Mouse (Mus musculus): ENCODE measurements around the gene Tssc4. TPM values are rescaled to one million over a fixed set of nuclear protein-coding genes. Genes with fewer than 3 reads are reported as not detected.

Tssc4 gene
- total and polyA plus RNA-seq, 3 experiments = 44.1 to 55.1 (median 49.8) TPM

DNA sequence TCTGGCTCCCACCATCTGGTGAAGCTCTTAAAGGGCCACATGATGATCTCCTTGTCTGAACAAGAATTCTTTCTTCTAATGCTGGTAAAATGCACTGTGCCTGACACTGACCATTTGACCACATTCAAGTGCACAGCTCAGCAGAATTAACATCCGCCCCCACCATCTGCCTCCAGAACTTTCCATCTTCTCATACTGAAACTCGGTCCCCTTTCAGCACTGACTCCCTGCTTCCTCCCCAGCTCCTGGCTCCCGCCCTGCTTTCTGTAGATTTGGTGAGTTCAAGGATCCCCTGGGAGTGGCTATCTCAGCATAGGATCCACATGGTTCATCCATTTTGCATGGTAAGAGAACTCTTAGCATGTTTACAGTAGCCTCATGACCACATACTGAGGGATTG lies 48.3 kb upstream of the Tssc4 start (continued):
- TF ChIP-seq UBTF (IDR thresholded peaks at IDR 0.05; ENCODE audit: low read depth, low read length) (no peak), KAT2A (IDR thresholded peaks at IDR 0.05; ENCODE audit: insufficient replicate concordance, low read length) (no peak), TCF12 (IDR thresholded peaks at IDR 0.05; ENCODE audit: low read depth, low read length) (peak; percentile 86), NRF1 (IDR thresholded peaks at IDR 0.05; ENCODE audit: low read depth, low read length) (no peak), JUN (IDR thresholded peaks at IDR 0.05; ENCODE audit: insufficient read depth, low read depth, low read length) (peak; percentile 89), MYC (IDR thresholded peaks at IDR 0.05; ENCODE audit: low read depth, low read length) (peak; percentile 67)

- dilution Hi-C loops (cut with MboI; ENCODE audit: extremely low pct_ligation_motif_present, extremely low pct_unique_long_range_greater_than_20kb, low sequenced_read_pairs) = no loop called here
- peaks cover 30 to 73% of the 10 kb centered on the region in 2 experiments for H3K4me1 ChIP-seq (ENCODE audit: control insufficient read depth in 1 of 2, insufficient read depth in 2 of 2)
- in situ Hi-C loops (cut with MboI; ENCODE audit: low pct_ligation_motif_present, low pct_unique_long_range_greater_than_20kb, low sequenced_read_pairs) = loop anchor here (25.0 kb wide), 1 partner anchor 559 kb away; the partner anchor contains the start of gene Lsp1
- no peak for TF ChIP-seq GABPA (IDR thresholded peaks at IDR 0.05; ENCODE audit: insufficient replicate concordance, low read depth, low read length)
- TF ChIP-seq CHD1 (IDR thresholded peaks at IDR 0.05; ENCODE audit: low read depth, low read length) = no peak
- no peak for TF ChIP-seq E2F4 (IDR thresholded peaks at IDR 0.05; ENCODE audit: insufficient replicate concordance, low read depth, low read length)
- no peak for TF ChIP-seq SMC3 (IDR thresholded peaks at IDR 0.05; ENCODE audit: low read depth, low read length)
- TF ChIP-seq NELFE (IDR thresholded peaks at IDR 0.05; ENCODE audit: low read depth, low read length) = no peak
- TF ChIP-seq KAT2A (IDR thresholded peaks at IDR 0.05; ENCODE audit: insufficient replicate concordance, low read length) = no peak
- TF ChIP-seq POLR2A (IDR thresholded peaks at IDR 0.05; ENCODE audit: low read depth, low read length) = peak; percentile 40; the same call in 1 of the 2 replicates
- no peak for TF ChIP-seq MAZ (IDR thresholded peaks at IDR 0.05; ENCODE audit: low read depth, low read length)
- peak; percentile 60; the same call in 1 of the 2 replicates for TF ChIP-seq SIN3A (IDR thresholded peaks at IDR 0.05; ENCODE audit: low read length)
- TF ChIP-seq ZC3H11A (IDR thresholded peaks at IDR 0.05; ENCODE audit: low read depth, low read length) = no peak
- TF ChIP-seq MXI1 (IDR thresholded peaks at IDR 0.05; ENCODE audit: low read depth, low read length) = peak; percentile 38; the same call in 1 of the 2 replicates
- TF ChIP-seq USF2 (conservative IDR thresholded peaks at IDR 0.05; ENCODE audit: low read depth, low read length) = no peak
- TF ChIP-seq PAX5 (IDR thresholded peaks at IDR 0.05; ENCODE audit: low read length) = no peak
- TF ChIP-seq MYC (IDR thresholded peaks at IDR 0.05; ENCODE audit: low read depth, low read length) = peak; percentile 78
- no peak; the same call in 1 of the 2 replicates for TF ChIP-seq POLR2AphosphoS2 (IDR thresholded peaks at IDR 0.05; ENCODE audit: low read depth, low read length)
- TF ChIP-seq RAD21 (IDR thresholded peaks at IDR 0.05; ENCODE audit: low read depth, low read length) = no peak
- TF ChIP-seq USF1 (IDR thresholded peaks at IDR 0.05; ENCODE audit: low read depth, low read length) = no peak
- peak; percentile 34; the same call in 1 of the 2 replicates for TF ChIP-seq ELF1 (IDR thresholded peaks at IDR 0.05; ENCODE audit: low read depth, low read length)
- TF ChIP-seq RCOR1 (conservative IDR thresholded peaks at IDR 0.05; ENCODE audit: low read depth, low read length) = 0 out of 2 replicates have a peak, but pooled peaks have one; percentile 42
- TF ChIP-seq JUND (conservative IDR thresholded peaks at IDR 0.05; ENCODE audit: low read depth, low read length) = 0 out of 2 replicates have a peak, but pooled peaks have one; percentile 11
- no peak for TF ChIP-seq CTCF (conservative IDR thresholded peaks at IDR 0.05 in 1 of 2, IDR thresholded peaks at IDR 0.05 in 1 of 2; ENCODE audit: low read depth in 2 of 2, low read length in 2 of 2)
- TF ChIP-seq TCF12 (IDR thresholded peaks at IDR 0.05; ENCODE audit: low read depth, low read length) = 0 out of 2 replicates have a peak, but pooled peaks have one; percentile 14
- TF ChIP-seq TBP (conservative IDR thresholded peaks at IDR 0.05; ENCODE audit: low read depth, low read length) = peak; percentile 67; the same call in 1 of the 2 replicates
- peak; percentile 53 for TF ChIP-seq ETS1 (conservative IDR thresholded peaks at IDR 0.05; ENCODE audit: low read depth, low read length)
- TF ChIP-seq JUN (IDR thresholded peaks at IDR 0.05; ENCODE audit: insufficient read depth, low read depth, low read length) = 0 out of 2 replicates have a peak, but pooled peaks have one; percentile 9
- TF ChIP-seq UBTF (IDR thresholded peaks at IDR 0.05; ENCODE audit: low read depth, low read length) = no peak
- peak; percentile 23; the same call in 1 of the 2 replicates for TF ChIP-seq MAFK (IDR thresholded peaks at IDR 0.05; ENCODE audit: insufficient replicate concordance, low read length)
- TF ChIP-seq ZKSCAN1 (IDR thresholded peaks at IDR 0.05; ENCODE audit: borderline replicate concordance, low read depth, low read length) = no peak
- peak; percentile 72; the same call in 1 of the 2 replicates for TF ChIP-seq IRF4 (IDR thresholded peaks at IDR 0.05; ENCODE audit: low read depth, low read length)
- TF ChIP-seq NRF1 (IDR thresholded peaks at IDR 0.05; ENCODE audit: low read depth, low read length) = no peak
- no peak; the same call in 1 of the 2 replicates for TF ChIP-seq CHD2 (IDR thresholded peaks at IDR 0.05; ENCODE audit: low read length)
- peak; percentile 60; the same call in 1 of the 2 replicates for TF ChIP-seq MEF2A (IDR thresholded peaks at IDR 0.05; ENCODE audit: borderline replicate concordance, low read depth, low read length)
- TF ChIP-seq HCFC1 (IDR thresholded peaks at IDR 0.05; ENCODE audit: low read depth, low read length) = 0 out of 2 replicates have a peak, but pooled peaks have one; percentile 14
These were observed 47.5 kb upstream of the Tssc4 start for GRCm38 (mm10) chr7:143021356-143022164.

More at GRCm38 (mm10) chr7:143021356-143022164, 47.5 kb upstream of the Tssc4 start:
- no peaks in the 10 kb centered on the region for H3K27me3 ChIP-seq (replicated peaks)
- H3K9me3 ChIP-seq (replicated peaks; ENCODE audit: low read length) = peaks cover 13% of the 10 kb centered on the region
- H3K9ac ChIP-seq (ENCODE audit: insufficient read depth, low read depth) = peak overlapping the region; percentile 25; the same call in 1 of the 2 replicates
- H3K79me2 ChIP-seq (replicated peaks; ENCODE audit: control insufficient read depth, extremely low read depth, insufficient read depth, poor library complexity, severe bottlenecking) = no peaks in the 10 kb centered on the region
- peak overlapping the region; percentile 46; the same call in 1 of the 2 replicates for H3K4me2 ChIP-seq (ENCODE audit: insufficient read depth, low read depth, poor library complexity, severe bottlenecking)
- peak; percentile 83 for DNase-seq (ENCODE audit: extremely low read depth)
- peak overlapping the region; percentile 92 for H3K27ac ChIP-seq (ENCODE audit: insufficient read depth, low read depth)
- H3K36me3 ChIP-seq (replicated peaks in 1 of 2; ENCODE audit: control insufficient read depth in 1 of 2, insufficient read depth in 1 of 2, low read length in 1 of 2) = peaks cover 3 to 38% of the 10 kb centered on the region in 2 experiments
- H3K4me3 ChIP-seq (replicated peaks in 1 of 3; ENCODE audit: low read depth in 2 of 3, low read length in 2 of 3, poor library complexity in 1 of 3) = no peak overlapping the region
